Mouse (Mus musculus) hindbrain, embryonic 12.5 days (tissue): ENCODE results near the gene Zdhhc25. TPM values are rescaled to one million over a fixed set of nuclear protein-coding genes. Genes with fewer than 3 reads are reported as not detected.

ENCODE experiments used
- ATAC-seq: fragments of 200-750 bp; cut with Nextera tagmentation; 2 replicates; pipeline ENCODE4 v1.8.0; 2017; ENCODE audit warnings: moderate TSS enrichment; ENCODE audit not compliant: low FRiP score
- H3K27ac ChIP-seq: fragments of 300-500 bp; sonication (generic); 2 replicates; pipeline ENCODE4 v1.5.1; 2016; ENCODE audit warnings: mild to moderate bottlenecking
- H3K27me3 ChIP-seq: fragments of 300-500 bp; sonication (generic); 2 replicates; pipeline ENCODE4 v1.6.1; 2016; ENCODE audit warnings: mild to moderate bottlenecking
- H3K36me3 ChIP-seq: fragments of 300-500 bp; sonication (generic); 2 replicates; pipeline ENCODE4 v1.6.1; 2016; ENCODE audit warnings: mild to moderate bottlenecking
- H3K4me1 ChIP-seq: fragments of 300-500 bp; sonication (generic); 2 replicates; pipeline ENCODE4 v1.6.1; 2016
- H3K4me2 ChIP-seq: fragments of 300-500 bp; sonication (generic); replicated peaks from 2 replicates; pipeline ENCODE4 v1.6.1; 2016; ENCODE audit warnings: mild to moderate bottlenecking
- H3K4me3 ChIP-seq: fragments of 300-500 bp; sonication (generic); 2 replicates; pipeline ENCODE4 v1.5.1; 2016; ENCODE audit warnings: mild to moderate bottlenecking
- H3K9ac ChIP-seq: fragments of 300-500 bp; sonication (generic); 2 replicates; pipeline ENCODE4 v1.6.1; 2016; ENCODE audit warnings: mild to moderate bottlenecking, moderate library complexity
- H3K9me3 ChIP-seq: fragments of 300-500 bp; sonication (generic); replicated peaks from 2 replicates; pipeline ENCODE4 v1.6.1; 2016; ENCODE audit warnings: mild to moderate bottlenecking
- WGBS: fragments of 180-500 bp; shearing (Covaris S2); methylation state at CpG from one replicate; pipeline ENCODE4 v1.1.7; 2016; 5-methylcytosine and 5-hydroxymethylcytosine counted together
- polyA plus RNA-seq: library from polyadenylated mRNA; unstranded; fragments of >200 nt; fragmentation: Nextera tagmentation; extraction: Ambion mirVana; gene quantifications from 2 replicates; pipeline ENCODE4 v1.2.1, GENCODE M21; 2016

Gene Zdhhc25
- polyA plus RNA-seq, 1 experiment from 2014 or later: not detected

GRCm38 (mm10) chr15:88604669-88605414 is 4.7 kb downstream of the Zdhhc25 start:
- Histone ChIP-seq H3K27me3 (no peaks in the 10 kb centered on the region; the same call in 1 of the 2 replicates), H3K9ac (no peak overlapping the region), H3K9me3 (0 out of 2 replicates have a peak, but pooled peaks cover 2% of the 10 kb centered on the region), H3K36me3 (no peaks in the 10 kb centered on the region), H3K4me3 (no peak overlapping the region), H3K4me1 (no peaks in the 10 kb centered on the region), H3K27ac (no peak overlapping the region), H3K4me2 (no peak overlapping the region)
- no peak for ATAC-seq
- WGBS: 84% methylated on average over 17 of the region's 17 CpGs

GRCm38 (mm10) chr15:88605415-88605785 is 5.3 kb downstream of the Zdhhc25 start:
- Histone ChIP-seq H3K9ac (no peak overlapping the region), H3K9me3 (0 out of 2 replicates have a peak, but pooled peaks cover 2% of the 10 kb centered on the region), H3K4me2 (no peak overlapping the region), H3K4me3 (no peak overlapping the region), H3K27me3 (no peaks in the 10 kb centered on the region), H3K4me1 (no peaks in the 10 kb centered on the region), H3K36me3 (no peaks in the 10 kb centered on the region), H3K27ac (no peak overlapping the region)
- ATAC-seq: no peak
- WGBS: 81% methylated on average over 5 of the region's 5 CpGs

DNA sequence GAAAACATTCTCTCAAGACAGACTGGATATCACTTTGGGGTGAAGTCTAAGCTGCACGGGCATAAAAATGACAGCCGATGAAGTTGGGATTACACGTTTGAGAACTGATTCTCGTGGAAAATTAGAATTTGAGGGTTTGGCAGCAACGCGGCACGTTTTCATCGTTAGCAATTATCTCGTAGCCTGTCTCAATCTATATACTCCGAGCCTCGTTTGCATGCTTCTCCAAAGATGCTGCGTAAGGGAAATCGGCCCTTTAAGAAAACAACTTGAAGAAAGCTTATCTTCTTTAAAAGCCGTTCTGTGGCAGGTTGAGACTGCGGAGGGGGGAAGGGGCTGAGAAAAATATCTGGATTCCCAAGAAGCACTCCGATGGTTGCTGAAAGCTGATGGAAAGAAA is 17.0 kb downstream of the Zdhhc25 start:
- H3K4me2 ChIP-seq: no peak overlapping the region
- no peaks in the 10 kb centered on the region for H3K4me1 ChIP-seq
- H3K27me3 ChIP-seq: no peaks in the 10 kb centered on the region

GRCm38 (mm10) chr15:88618008-88618773 is 18.1 kb downstream of the Zdhhc25 start:
- Histone ChIP-seq H3K27me3 (no peaks in the 10 kb centered on the region), H3K4me2 (0 out of 2 replicates have a peak overlapping the region, but pooled peaks have one; percentile 8), H3K9ac (no peak overlapping the region), H3K27ac (no peak overlapping the region), H3K4me3 (no peak overlapping the region), H3K4me1 (no peaks in the 10 kb centered on the region), H3K36me3 (no peaks in the 10 kb centered on the region), H3K9me3 (no peaks in the 10 kb centered on the region)
- peak; percentile 54; the same call in 1 of the 2 replicates for ATAC-seq
- 49% methylated on average over 17 of the region's 17 CpGs for WGBS

More for the DNA sequence above, 17.0 kb downstream of the Zdhhc25 start:
- WGBS: 85% methylated on average over 16 of the region's 16 CpGs
- H3K4me3 ChIP-seq: no peak overlapping the region
- H3K9ac ChIP-seq: no peak overlapping the region
- ATAC-seq: no peak
- no peaks in the 10 kb centered on the region for H3K9me3 ChIP-seq
- no peak overlapping the region for H3K27ac ChIP-seq
- H3K36me3 ChIP-seq: no peaks in the 10 kb centered on the region

GRCm38 (mm10) chr15:88620017-88620416 is 19.9 kb downstream of the Zdhhc25 start:
- no peak for ATAC-seq

GRCm38 (mm10) chr15:88623891-88624290 is 23.8 kb downstream of the Zdhhc25 start:
- H3K9ac ChIP-seq: no peak overlapping the region
- H3K4me2 ChIP-seq: no peak overlapping the region
- no peaks in the 10 kb centered on the region for H3K9me3 ChIP-seq
- no peaks in the 10 kb centered on the region for H3K27me3 ChIP-seq
- WGBS: 91% methylated on average over 2 of the region's 2 CpGs
- H3K36me3 ChIP-seq: no peaks in the 10 kb centered on the region
- no peaks in the 10 kb centered on the region for H3K4me1 ChIP-seq
- H3K27ac ChIP-seq: no peak overlapping the region
- no peak overlapping the region for H3K4me3 ChIP-seq
- no peak for ATAC-seq

More at GRCm38 (mm10) chr15:88620017-88620416, 19.9 kb downstream of the Zdhhc25 start:
- H3K4me1 ChIP-seq: no peaks in the 10 kb centered on the region
- no peak overlapping the region for H3K27ac ChIP-seq
- 98% methylated on average over 2 of the region's 2 CpGs for WGBS
- no peaks in the 10 kb centered on the region for H3K9me3 ChIP-seq
- H3K36me3 ChIP-seq: no peaks in the 10 kb centered on the region
- H3K9ac ChIP-seq: no peak overlapping the region
- no peaks in the 10 kb centered on the region for H3K27me3 ChIP-seq
- no peak overlapping the region for H3K4me3 ChIP-seq
- no peak overlapping the region for H3K4me2 ChIP-seq

DNA sequence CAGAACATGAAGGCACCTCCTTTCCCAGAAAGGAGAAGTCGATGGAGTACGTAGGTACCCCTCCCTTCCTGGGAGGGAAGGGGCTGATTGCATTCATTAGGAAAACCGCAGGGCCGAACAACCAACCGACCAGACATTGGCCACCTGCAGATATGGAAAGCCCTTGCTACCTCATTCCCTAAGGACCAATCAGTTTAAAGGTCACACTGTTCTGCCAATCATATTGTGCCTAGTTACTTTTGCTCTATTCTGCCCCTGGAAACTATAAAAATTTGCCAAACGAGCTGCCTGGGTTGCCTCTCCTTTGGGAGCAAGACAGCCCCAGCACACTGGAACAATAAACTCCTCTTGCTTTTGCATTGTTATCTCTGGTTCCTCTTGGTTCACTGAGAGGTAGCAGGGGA is 24.8 kb downstream of the Zdhhc25 start:
- Histone ChIP-seq H3K4me3 (no peak overlapping the region), H3K9ac (no peak overlapping the region), H3K27me3 (no peaks in the 10 kb centered on the region), H3K36me3 (no peaks in the 10 kb centered on the region), H3K9me3 (no peaks in the 10 kb centered on the region), H3K4me2 (no peak overlapping the region), H3K4me1 (no peaks in the 10 kb centered on the region), H3K27ac (no peak overlapping the region)
- ATAC-seq: no peak
- WGBS: 73% methylated on average over 6 of the region's 6 CpGs

GRCm38 (mm10) chr15:88625303-88626066 is 25.4 kb downstream of the Zdhhc25 start:
- Histone ChIP-seq H3K36me3 (no peaks in the 10 kb centered on the region), H3K4me1 (no peaks in the 10 kb centered on the region), H3K9me3 (no peaks in the 10 kb centered on the region), H3K9ac (no peak overlapping the region), H3K4me2 (no peak overlapping the region), H3K27ac (no peak overlapping the region), H3K4me3 (no peak overlapping the region), H3K27me3 (no peaks in the 10 kb centered on the region)
- no peak for ATAC-seq
- WGBS: 78% methylated on average over 3 of the region's 3 CpGs

GRCm38 (mm10) chr15:88626886-88627488 is 26.9 kb downstream of the Zdhhc25 start:
- no peak overlapping the region for H3K9ac ChIP-seq
- H3K9me3 ChIP-seq: no peaks in the 10 kb centered on the region
- WGBS: 87% methylated on average over 5 of the region's 5 CpGs
- no peak for ATAC-seq
- no peak overlapping the region for H3K4me2 ChIP-seq
- H3K27me3 ChIP-seq: no peaks in the 10 kb centered on the region
- no peaks in the 10 kb centered on the region for H3K36me3 ChIP-seq
- H3K4me3 ChIP-seq: no peak overlapping the region
- H3K4me1 ChIP-seq: no peaks in the 10 kb centered on the region
- H3K27ac ChIP-seq: no peak overlapping the region

DNA sequence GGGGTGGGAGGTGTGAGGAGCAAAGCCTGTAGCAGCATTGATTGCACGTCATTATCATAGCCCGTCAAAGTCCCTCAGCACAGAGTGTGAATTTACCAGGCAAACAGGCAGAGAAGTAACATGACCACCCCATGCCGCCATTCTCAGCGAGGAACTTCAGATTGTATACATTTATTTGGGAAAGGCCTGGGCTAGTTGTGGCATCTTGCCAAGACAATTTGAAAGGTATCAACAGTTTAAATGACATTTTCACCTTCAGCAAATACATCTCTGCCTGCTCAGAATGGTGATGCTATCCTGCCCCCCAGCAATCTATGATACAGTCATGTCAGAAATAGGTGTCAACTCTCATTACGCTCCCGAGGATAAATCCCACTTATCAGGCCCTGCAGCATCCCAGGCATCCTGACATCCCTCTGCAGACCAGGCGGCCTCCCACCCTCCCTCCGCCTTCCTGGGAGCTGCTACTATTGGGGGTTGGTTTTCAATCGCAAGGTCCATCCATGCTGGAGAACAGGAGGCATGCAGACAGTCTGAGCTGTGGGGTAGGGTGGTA is 28.8 kb downstream of the Zdhhc25 start:
- no peak overlapping the region for H3K9ac ChIP-seq
- no peak overlapping the region for H3K27ac ChIP-seq
- 76% methylated on average over 9 of the region's 9 CpGs for WGBS
- no peaks in the 10 kb centered on the region for H3K36me3 ChIP-seq
- H3K4me2 ChIP-seq: no peak overlapping the region
- ATAC-seq: no peak
- no peaks in the 10 kb centered on the region for H3K4me1 ChIP-seq
- H3K4me3 ChIP-seq: no peak overlapping the region
- no peaks in the 10 kb centered on the region for H3K9me3 ChIP-seq
- no peaks in the 10 kb centered on the region for H3K27me3 ChIP-seq

- H3K4me1 ChIP-seq: 0 out of 2 replicates have a peak, but pooled peaks cover 3% of the 10 kb centered on the region
- no peak for ATAC-seq
- H3K4me2 ChIP-seq: no peak overlapping the region
- no peak overlapping the region for H3K4me3 ChIP-seq
- H3K27ac ChIP-seq: no peak overlapping the region
- no peaks in the 10 kb centered on the region for H3K36me3 ChIP-seq
- no peak overlapping the region for H3K9ac ChIP-seq
- no peaks in the 10 kb centered on the region for H3K9me3 ChIP-seq
- no peaks in the 10 kb centered on the region for H3K27me3 ChIP-seq
- 72% methylated on average over 5 of the region's 5 CpGs for WGBS
Measured at GRCm38 (mm10) chr15:88635205-88635604, 35.1 kb downstream of the Zdhhc25 start.
